Mouse (Mus musculus) intestine, embryonic 14.5 days (tissue): ENCODE measurements at regions not wholly inside any gene's neighbourhood (a gene's known extent, or its start where the extent isn't known, plus 50 kb on each side); places are given as distances from the start of the nearest gene placed in this dataset.

ENCODE experiments used
- ATAC-seq: fragments of 200-750 bp; cut with Nextera tagmentation; replicated peaks from 2 replicates; pipeline ENCODE4 v1.8.0; 2017; ENCODE audit warnings: low read depth, moderate number of reproducible peaks, moderate TSS enrichment, moderate library complexity; ENCODE audit not compliant: low FRiP score, low TSS enrichment
- DNase-seq: peaks from one replicate; pipeline ENCODE4 v3.0.0-alpha.2; 2018; ENCODE audit warnings: low spot score
- H3K27ac ChIP-seq: fragments of 300-500 bp; sonication (generic); 2 replicates; pipeline ENCODE4 v1.5.1; 2014; ENCODE audit warnings: low read depth, mild to moderate bottlenecking, control low read depth
- H3K27me3 ChIP-seq: fragments of 300-500 bp; sonication (generic); replicated peaks from 2 replicates; pipeline ENCODE4 v1.6.1; 2014; ENCODE audit warnings: low read length, control low read depth; ENCODE audit not compliant: control insufficient read depth, insufficient read depth
- H3K36me3 ChIP-seq: fragments of 300-500 bp; sonication (generic); 2 replicates; pipeline ENCODE4 v1.6.1; 2014; ENCODE audit warnings: low read length, control low read depth; ENCODE audit not compliant: control insufficient read depth, insufficient read depth
- H3K4me1 ChIP-seq: fragments of 300-500 bp; sonication (generic); replicated peaks from 2 replicates; pipeline ENCODE4 v1.6.1; 2014; ENCODE audit warnings: low read length, control low read depth, mixed read lengths; ENCODE audit not compliant: control insufficient read depth, insufficient read depth
- H3K4me2 ChIP-seq: fragments of 300-500 bp; sonication (generic); 2 replicates; pipeline ENCODE4 v1.6.1; 2014; ENCODE audit warnings: low read length
- H3K4me3 ChIP-seq: fragments of 300-500 bp; sonication (generic); 2 replicates; pipeline ENCODE4 v1.5.1; 2014; ENCODE audit warnings: low read depth, low read length, control low read depth, mixed read lengths
- H3K9ac ChIP-seq: fragments of 300-500 bp; sonication (generic); 2 replicates; pipeline ENCODE4 v1.6.1; 2014; ENCODE audit warnings: mild to moderate bottlenecking, low read length
- H3K9me3 ChIP-seq: fragments of 300-500 bp; sonication (generic); 2 replicates; pipeline ENCODE4 v1.6.1; 2016; ENCODE audit warnings: low read length, control low read depth; ENCODE audit not compliant: control insufficient read depth
- WGBS: fragments of 180-500 bp; shearing (Covaris S2); extraction: QIAGEN DNeasy Blood & Tissue Kit; methylation state at CpG from one replicate; pipeline ENCODE4 v1.1.7; 2014; 5-methylcytosine and 5-hydroxymethylcytosine counted together

- no peaks in the 10 kb centered on the region for H3K27me3 ChIP-seq
- ATAC-seq, result no peak
- H3K36me3 ChIP-seq, result no peaks in the 10 kb centered on the region
- H3K27ac ChIP-seq, result no peak overlapping the region
- DNase-seq, result no peak
- H3K4me3 ChIP-seq, result no peak overlapping the region
- 79% methylated on average over 7 of the region's 7 CpGs for WGBS
- H3K4me1 ChIP-seq, result no peaks in the 10 kb centered on the region
- no peak overlapping the region for H3K4me2 ChIP-seq
- H3K9me3 ChIP-seq, result no peaks in the 10 kb centered on the region
- H3K9ac ChIP-seq, result no peak overlapping the region
Observed at GRCm38 (mm10) chr16:65916831-65917230, 101.8 kb downstream of the Vgll3 start.

- Histone ChIP-seq H3K27ac (no peak overlapping the region), H3K9me3 (no peaks in the 10 kb centered on the region), H3K4me1 (no peaks in the 10 kb centered on the region), H3K4me2 (no peak overlapping the region), H3K27me3 (no peaks in the 10 kb centered on the region), H3K9ac (no peak overlapping the region), H3K36me3 (no peaks in the 10 kb centered on the region), H3K4me3 (no peak overlapping the region)
- 37% methylated on average over 1 of the region's 1 CpGs for WGBS
- ATAC-seq, result no peak
- DNase-seq, result no peak
Observed at GRCm38 (mm10) chr16:65925986-65926385, 110.9 kb downstream of the Vgll3 start.

- no peaks in the 10 kb centered on the region for H3K36me3 ChIP-seq
- H3K27me3 ChIP-seq, result no peaks in the 10 kb centered on the region
- no peak overlapping the region for H3K9ac ChIP-seq
- no peak for ATAC-seq
- H3K4me3 ChIP-seq, result no peak overlapping the region
- no peak overlapping the region for H3K4me2 ChIP-seq
- no peaks in the 10 kb centered on the region for H3K4me1 ChIP-seq
- H3K9me3 ChIP-seq, result no peaks in the 10 kb centered on the region
- 78% methylated on average over 4 of the region's 4 CpGs for WGBS
- DNase-seq, result no peak
- H3K27ac ChIP-seq, result no peak overlapping the region
Observed at GRCm38 (mm10) chr16:65963829-65964228, 148.8 kb downstream of the Vgll3 start.

- H3K27me3 ChIP-seq, result no peaks in the 10 kb centered on the region
- no peak overlapping the region for H3K27ac ChIP-seq
- ATAC-seq (no peak), DNase-seq (no peak)
- H3K4me1 ChIP-seq, result no peaks in the 10 kb centered on the region
- no peak overlapping the region for H3K4me3 ChIP-seq
- no peak overlapping the region for H3K4me2 ChIP-seq
- no peaks in the 10 kb centered on the region for H3K36me3 ChIP-seq
- no peaks in the 10 kb centered on the region for H3K9me3 ChIP-seq
- 27% methylated on average over 1 of the region's 1 CpGs for WGBS
- H3K9ac ChIP-seq, result no peak overlapping the region
Observed at GRCm38 (mm10) chr16:65964260-65964659, 149.2 kb downstream of the Vgll3 start.

GRCm38 (mm10) chr16:65977075-65977474 is 162.0 kb downstream of the Vgll3 start:
- no peak overlapping the region for H3K27ac ChIP-seq
- no peak overlapping the region for H3K9ac ChIP-seq
- H3K4me2 ChIP-seq, result no peak overlapping the region
- no peaks in the 10 kb centered on the region for H3K36me3 ChIP-seq
- WGBS, result 79% methylated on average over 4 of the region's 4 CpGs
- DNase-seq (no peak), ATAC-seq (no peak)
- H3K27me3 ChIP-seq, result no peaks in the 10 kb centered on the region
- H3K4me3 ChIP-seq, result no peak overlapping the region
- no peaks in the 10 kb centered on the region for H3K4me1 ChIP-seq
- H3K9me3 ChIP-seq, result no peaks in the 10 kb centered on the region

- Histone ChIP-seq H3K27ac (no peak overlapping the region), H3K27me3 (no peaks in the 10 kb centered on the region), H3K9me3 (no peaks in the 10 kb centered on the region), H3K36me3 (no peaks in the 10 kb centered on the region), H3K4me2 (no peak overlapping the region), H3K9ac (no peak overlapping the region), H3K4me1 (no peaks in the 10 kb centered on the region), H3K4me3 (no peak overlapping the region)
- WGBS, result 67% methylated on average over 2 of the region's 2 CpGs
- DNase-seq (no peak), ATAC-seq (no peak)
Observed at GRCm38 (mm10) chr16:65987186-65987585, 172.1 kb downstream of the Vgll3 start.

GRCm38 (mm10) chr16:65999343-65999742 is 184.3 kb downstream of the Vgll3 start:
- Histone ChIP-seq H3K4me3 (no peak overlapping the region), H3K36me3 (no peaks in the 10 kb centered on the region), H3K27me3 (no peaks in the 10 kb centered on the region), H3K27ac (no peak overlapping the region), H3K9ac (no peak overlapping the region), H3K4me1 (no peaks in the 10 kb centered on the region), H3K4me2 (no peak overlapping the region), H3K9me3 (no peaks in the 10 kb centered on the region)
- WGBS, result 63% methylated on average over 1 of the region's 1 CpGs
- ATAC-seq (no peak), DNase-seq (no peak)

- Histone ChIP-seq H3K4me1 (no peaks in the 10 kb centered on the region), H3K4me2 (no peak overlapping the region), H3K9me3 (no peaks in the 10 kb centered on the region), H3K27me3 (no peaks in the 10 kb centered on the region), H3K4me3 (no peak overlapping the region), H3K27ac (no peak overlapping the region), H3K9ac (no peak overlapping the region), H3K36me3 (no peaks in the 10 kb centered on the region)
- ATAC-seq, result no peak
- DNase-seq, result no peak
- 57% methylated on average over 6 of the region's 6 CpGs for WGBS
Observed at GRCm38 (mm10) chr16:66000728-66001273, 185.7 kb downstream of the Vgll3 start.

GRCm38 (mm10) chr16:66004689-66005088 is 189.6 kb downstream of the Vgll3 start:
- H3K36me3 ChIP-seq, result no peaks in the 10 kb centered on the region
- WGBS, result 55% methylated on average over 9 of the region's 9 CpGs
- no peak overlapping the region for H3K27ac ChIP-seq
- no peak overlapping the region for H3K4me3 ChIP-seq
- H3K9ac ChIP-seq, result no peak overlapping the region
- DNase-seq (no peak), ATAC-seq (no peak)
- no peak overlapping the region for H3K4me2 ChIP-seq
- H3K4me1 ChIP-seq, result no peaks in the 10 kb centered on the region
- no peaks in the 10 kb centered on the region for H3K9me3 ChIP-seq
- H3K27me3 ChIP-seq, result no peaks in the 10 kb centered on the region
